Mouse (Mus musculus) gastrocnemius, adult 8-10 months (tissue): ENCODE data around the gene Oasl2. TPM values are rescaled to one million over a fixed set of nuclear protein-coding genes. Genes with fewer than 3 reads are reported as not detected.

Experiments used
- DNase-seq, 2 experiments: peaks; one replicate each; pipeline ENCODE4 v3.0.0; 2022; ENCODE audit warnings: low spot score in 2 of 2
- microRNA-seq: library from miRNA; unstranded; fragments of <30 nt; microRNA quantifications from one replicate; pipeline ENCODE4 v1.2.0, GENCODE M21; 2022
- total RNA-seq, 4 experiments: library from RNA; stranded (reverse); gene quantifications; 2 replicates each; pipeline ENCODE4 v1.2.4; 2022

The Oasl2 gene
- total RNA-seq, 4 experiments from 2014 or later: 0.19 to 1.6 (median 0.86) TPM

DNA sequence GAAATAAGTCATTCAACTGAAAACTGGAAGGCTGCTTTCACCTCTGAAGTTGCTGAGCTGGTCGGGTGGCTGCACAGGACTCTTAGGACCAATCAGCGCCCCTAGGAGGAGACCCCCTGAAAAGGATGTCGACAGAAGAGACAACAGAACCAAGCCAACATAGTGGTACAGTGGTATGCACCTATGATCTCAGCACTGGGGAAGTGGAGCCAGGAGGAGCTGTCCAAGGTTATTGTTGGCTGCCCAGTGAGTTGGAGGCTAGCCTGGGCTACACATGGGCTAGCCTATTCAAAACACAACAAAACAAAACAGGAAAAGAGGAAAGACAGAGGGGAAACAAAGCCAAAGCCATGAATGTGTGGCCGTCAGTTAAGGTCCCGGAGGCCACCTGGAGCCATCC, 61.3 kb downstream of the Oasl2 start:
- no peak for DNase-seq

Small RNAs within 50 kb of the gene (microRNA-seq; reads per million reads assigned to microRNA genes)
- gene Mir6240: 51.5 reads per million, percentile 40 among the genes with 10 or more reads in this experiment

Other genes with a start within 250 kb of the Oasl2 start
- 1 to 10 TPM; 1.3 to 1.7 (median 1.3) TPM for gene Trpv4, start 238.5 kb upstream of the Oasl2 start, total RNA-seq
- gene Gltp, start 206.0 kb upstream of the Oasl2 start, total RNA-seq: 1 to 10 TPM; 4.9 to 8.5 (median 6.7) TPM
- gene Tchp, start 189.2 kb upstream of the Oasl2 start, total RNA-seq: 1 to 10 TPM; 3.1 to 3.9 (median 3.4) TPM
- 10 to 100 TPM; 12.8 to 15.7 (median 14.4) TPM for gene Ankrd13a, start 122.3 kb upstream of the Oasl2 start, total RNA-seq
- 10 to 100 TPM; 12.7 to 19.4 (median 16.6) TPM for gene Git2, start 121.4 kb upstream of the Oasl2 start, total RNA-seq
- gene 1500011B03Rik, start 73.5 kb upstream of the Oasl2 start, total RNA-seq: 1 to 10 TPM; 2.1 to 6.2 (median 3.1) TPM
- gene 4930519G04Rik, start 43.3 kb upstream of the Oasl2 start, total RNA-seq: not detected
- not detected for gene Gm9936, start 38.3 kb upstream of the Oasl2 start, total RNA-seq
- not detected for gene Oasl1, start 26.3 kb downstream of the Oasl2 start, total RNA-seq
- 10 to 100 TPM; 16.9 to 29.0 (median 26.0) TPM for gene 2210016L21Rik, start 45.2 kb downstream of the Oasl2 start, total RNA-seq
- gene Hnf1a, start 74.2 kb downstream of the Oasl2 start, total RNA-seq: not detected
- gene Sppl3, start 114.2 kb downstream of the Oasl2 start, total RNA-seq: 10 to 100 TPM; 18.2 to 20.9 (median 20.0) TPM
- gene Gm10401, start 201.4 kb downstream of the Oasl2 start, total RNA-seq: not detected
- 10 to 100 TPM; 66.4 to 76.7 (median 72.5) TPM for gene Acads, start 222.4 kb downstream of the Oasl2 start, total RNA-seq
- gene Unc119b, start 238.0 kb downstream of the Oasl2 start, total RNA-seq: 10 to 100 TPM in 2 of 4 experiments, 1 to 10 TPM in 2; 8.6 to 11.7 (median 9.8) TPM